Mouse (Mus musculus) cerebellum, adult 8-10 months (tissue): ENCODE data around the gene Pklr.

Experiments used
- DNase-seq: peaks from one replicate; pipeline ENCODE4 v3.0.0; 2022

Gene Pklr

GRCm38 (mm10) chr3:89135958-89136357 is at the start of gene Pklr:
Pklr (plus strand) TSS chr3:89136142.
- no peak for DNase-seq

GRCm38 (mm10) chr3:89087338-89088110 is 48.4 kb upstream of the Pklr start:
- peak; percentile 78 for DNase-seq

- peak; percentile 27 for DNase-seq
These were observed 47.0 kb upstream of the Pklr start for GRCm38 (mm10) chr3:89088974-89089373.

GRCm38 (mm10) chr3:89089882-89090591 is 45.9 kb upstream of the Pklr start:
- DNase-seq, result peak; percentile 84

- DNase-seq, result peak; percentile 88
These were observed 45.0 kb upstream of the Pklr start for GRCm38 (mm10) chr3:89090694-89091655.

- peak; percentile 48 for DNase-seq
These were observed 44.0 kb upstream of the Pklr start for GRCm38 (mm10) chr3:89091811-89092508.

GRCm38 (mm10) chr3:89092509-89093090 is 43.3 kb upstream of the Pklr start:
- DNase-seq, result no peak

- peak; percentile 96 for DNase-seq
These were observed 42.8 kb upstream of the Pklr start, which contains the start of gene Rusc1 for GRCm38 (mm10) chr3:89093175-89093574. Rusc1 (minus strand) TSS chr3:89093311.

GRCm38 (mm10) chr3:89094021-89094420 is 41.9 kb upstream of the Pklr start:
- no peak for DNase-seq

- peak; percentile 52 for DNase-seq
These were observed 35.1 kb upstream of the Pklr start, which contains the start of gene Gm43738 for GRCm38 (mm10) chr3:89100811-89101210. Gm43738 (minus strand) TSS chr3:89101099.

GRCm38 (mm10) chr3:89101459-89101811 is 34.5 kb upstream of the Pklr start:
- no peak for DNase-seq

GRCm38 (mm10) chr3:89101812-89102494 is 34.0 kb upstream of the Pklr start, which contains the start of gene Fdps:
Fdps (minus strand) TSS chr3:89101959.
- peak; percentile 96 for DNase-seq

- DNase-seq, result no peak
These were observed 33.2 kb upstream of the Pklr start for GRCm38 (mm10) chr3:89102495-89103290.

- DNase-seq, result no peak
These were observed 32.7 kb upstream of the Pklr start for GRCm38 (mm10) chr3:89103291-89103595.

GRCm38 (mm10) chr3:89106881-89107280 is 29.1 kb upstream of the Pklr start:
- DNase-seq, result no peak

- no peak for DNase-seq
These were observed 28.4 kb upstream of the Pklr start for GRCm38 (mm10) chr3:89107545-89107944.

GRCm38 (mm10) chr3:89108146-89108545 is 27.8 kb upstream of the Pklr start:
- DNase-seq, result no peak

GRCm38 (mm10) chr3:89113058-89113457 is 22.9 kb upstream of the Pklr start:
- DNase-seq, result no peak

- DNase-seq, result no peak
These were observed 20.4 kb upstream of the Pklr start for GRCm38 (mm10) chr3:89115522-89115921.

GRCm38 (mm10) chr3:89123313-89123712 is 12.6 kb upstream of the Pklr start:
- DNase-seq, result no peak

- DNase-seq, result no peak
These were observed 11.7 kb upstream of the Pklr start for GRCm38 (mm10) chr3:89124241-89124640.
